Mouse (Mus musculus) fat pad, adult 2 months (tissue): ENCODE measurements at regions not wholly inside any gene's neighbourhood (a gene's known extent, or its start where the extent isn't known, plus 50 kb on each side); places are given as distances from the start of the nearest gene placed in this dataset.

Source experiments
- DNase-seq: peaks from one replicate; pipeline ENCODE4 v3.0.0-alpha.2; 2011; ENCODE audit warnings: low read depth, low spot score; ENCODE audit errors: extremely low read depth

DNA sequence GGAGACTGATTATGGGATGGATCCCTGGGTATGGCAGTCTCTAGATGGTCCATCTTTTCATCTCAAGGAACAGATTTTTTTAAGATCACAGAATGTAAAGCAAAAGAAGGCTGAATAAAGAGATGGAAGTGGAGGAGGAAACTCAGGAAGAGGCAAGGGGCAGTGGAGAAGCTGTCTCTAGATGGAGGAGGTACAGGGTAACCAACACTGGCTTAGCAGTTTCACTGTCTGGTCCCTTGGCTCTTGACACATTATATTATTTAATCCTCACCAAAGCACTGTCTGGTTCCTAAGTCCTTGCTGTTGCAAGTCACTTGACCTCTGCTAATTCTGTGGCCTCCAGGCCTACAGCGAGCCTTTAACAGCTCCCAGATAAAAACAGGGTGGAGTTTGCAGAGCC lies 154.6 kb upstream of the Marcks start:
- DNase-seq: no peak

DNA sequence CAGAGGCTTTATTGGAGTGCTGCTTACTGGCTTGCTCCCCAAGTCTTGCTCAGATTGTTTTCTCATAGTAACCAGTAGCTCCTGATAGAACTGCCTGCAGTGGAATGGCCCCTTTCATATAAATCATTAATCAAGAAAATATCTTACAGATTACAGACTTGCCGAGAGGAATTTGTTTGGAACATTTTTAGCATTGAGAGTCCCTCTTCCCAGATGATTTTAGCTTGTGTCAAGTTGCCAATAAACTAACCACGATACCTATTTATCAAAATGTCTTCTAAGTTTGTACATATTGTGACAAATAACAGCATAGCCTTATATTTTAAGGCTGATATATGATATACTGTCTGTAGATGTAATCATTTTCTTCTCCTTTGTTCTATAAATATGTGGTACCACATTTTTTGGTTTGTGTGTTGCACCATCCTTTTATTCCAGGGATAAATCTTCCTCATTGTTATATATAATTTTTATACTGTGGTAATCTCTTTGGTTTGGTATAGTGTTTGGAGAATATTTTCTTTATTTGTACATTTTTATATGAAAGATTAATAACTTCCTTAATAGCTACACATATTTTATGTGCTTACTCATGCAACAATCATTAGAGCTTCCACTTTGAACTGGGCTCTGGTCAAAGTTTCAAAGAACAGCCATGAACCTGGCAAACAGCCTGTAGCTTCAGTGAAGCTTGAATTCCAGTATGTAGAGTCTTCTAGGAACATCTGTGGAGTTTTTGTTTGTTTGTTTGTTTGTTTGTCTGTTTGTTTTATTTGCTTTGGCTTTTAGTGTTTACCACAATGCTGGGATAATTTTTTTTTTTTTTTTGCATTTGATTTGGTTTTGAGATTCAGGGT lies 153.1 kb upstream of the Marcks start:
- no peak for DNase-seq

DNA sequence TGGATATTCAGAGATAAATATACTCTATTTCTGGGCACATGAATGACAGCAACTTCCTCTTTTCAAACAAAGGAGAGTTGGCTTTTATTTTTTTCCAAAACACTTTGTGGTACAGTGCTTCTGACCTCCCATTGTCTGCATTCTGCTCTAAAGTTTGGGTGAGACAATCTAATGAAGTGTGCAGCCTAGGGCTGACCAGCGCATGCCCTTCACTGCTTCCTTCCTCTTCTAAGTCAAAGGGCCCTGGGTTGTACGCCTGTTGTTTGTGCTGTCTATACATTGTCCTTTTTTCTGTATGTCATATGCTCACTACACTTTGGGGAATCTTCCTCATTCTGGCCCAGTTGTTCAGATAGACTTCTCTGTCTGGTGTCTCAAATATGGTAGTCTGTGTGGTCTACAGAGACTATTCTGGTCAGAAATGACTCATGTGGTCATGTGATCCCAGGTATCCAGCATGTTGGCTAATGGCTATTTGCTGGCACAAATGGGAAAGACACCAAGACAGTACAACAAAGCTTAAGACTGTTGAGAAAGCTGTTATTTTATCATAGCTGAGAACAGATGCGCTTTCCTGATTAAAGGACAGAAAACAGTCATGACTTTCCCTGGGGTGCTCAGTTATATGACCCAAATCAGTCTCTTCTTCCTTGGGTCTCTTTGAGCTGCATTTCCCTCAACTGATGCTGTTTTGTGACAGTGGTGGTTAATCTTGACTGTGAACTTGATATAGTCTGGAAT lies 151.4 kb upstream of the Marcks start:
- no peak for DNase-seq

DNA sequence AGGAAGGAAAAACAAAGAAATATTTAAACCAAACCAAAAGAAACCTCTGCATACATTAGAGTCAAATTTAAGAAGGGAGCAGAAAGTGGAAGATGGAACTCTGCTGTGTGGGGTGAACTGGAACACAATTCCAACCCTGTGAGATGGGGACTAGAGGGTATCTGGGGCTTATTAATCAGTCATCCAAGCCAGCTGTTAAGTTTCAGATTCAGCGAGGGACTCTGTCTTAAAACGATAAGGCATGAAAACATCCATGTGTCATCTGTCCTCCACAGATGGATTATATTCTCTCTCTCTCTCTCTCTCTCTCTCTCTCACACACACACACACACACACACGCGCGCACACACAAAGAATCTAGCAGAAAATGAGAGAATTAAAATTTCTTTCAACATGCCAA lies 147.6 kb upstream of the Marcks start:
- DNase-seq: no peak

DNA sequence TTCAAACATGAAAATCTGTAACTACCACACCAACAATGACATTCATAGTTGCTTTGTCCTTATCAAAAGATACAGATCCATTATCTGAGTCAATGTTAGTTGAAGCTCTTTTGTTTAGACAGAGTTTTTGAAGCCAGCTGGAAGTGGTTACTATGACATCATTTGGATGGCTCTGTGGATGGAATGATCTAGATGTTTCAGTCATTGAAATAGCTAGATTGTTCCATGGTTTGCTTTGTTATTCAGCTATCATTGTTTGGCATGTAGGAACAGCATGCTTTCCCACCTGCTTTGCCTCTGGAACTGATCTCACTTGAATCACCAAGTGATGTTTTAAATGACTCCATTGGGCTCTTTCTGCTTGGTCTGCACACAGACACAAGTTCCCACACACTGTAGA lies 144.2 kb upstream of the Marcks start:
- no peak for DNase-seq

DNA sequence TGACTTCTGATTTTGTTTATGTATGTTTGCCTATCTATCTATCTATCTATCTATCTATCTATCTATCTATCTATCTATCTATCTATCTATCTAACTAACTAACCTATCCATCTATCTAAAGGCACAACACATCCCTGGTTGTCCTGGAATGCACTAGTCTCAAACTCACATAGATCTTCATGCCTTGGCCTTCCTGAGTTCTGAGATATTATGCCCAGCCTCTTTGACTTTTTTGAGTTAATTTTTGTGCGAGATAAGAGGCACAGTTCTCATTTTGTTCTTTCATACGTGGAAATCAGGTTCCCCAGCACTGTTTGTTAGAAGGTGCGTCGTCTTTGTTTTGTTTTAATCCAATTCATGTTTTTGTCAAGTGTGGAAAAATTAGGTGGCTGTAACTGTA lies 142.1 kb upstream of the Marcks start:
- DNase-seq: no peak

DNA sequence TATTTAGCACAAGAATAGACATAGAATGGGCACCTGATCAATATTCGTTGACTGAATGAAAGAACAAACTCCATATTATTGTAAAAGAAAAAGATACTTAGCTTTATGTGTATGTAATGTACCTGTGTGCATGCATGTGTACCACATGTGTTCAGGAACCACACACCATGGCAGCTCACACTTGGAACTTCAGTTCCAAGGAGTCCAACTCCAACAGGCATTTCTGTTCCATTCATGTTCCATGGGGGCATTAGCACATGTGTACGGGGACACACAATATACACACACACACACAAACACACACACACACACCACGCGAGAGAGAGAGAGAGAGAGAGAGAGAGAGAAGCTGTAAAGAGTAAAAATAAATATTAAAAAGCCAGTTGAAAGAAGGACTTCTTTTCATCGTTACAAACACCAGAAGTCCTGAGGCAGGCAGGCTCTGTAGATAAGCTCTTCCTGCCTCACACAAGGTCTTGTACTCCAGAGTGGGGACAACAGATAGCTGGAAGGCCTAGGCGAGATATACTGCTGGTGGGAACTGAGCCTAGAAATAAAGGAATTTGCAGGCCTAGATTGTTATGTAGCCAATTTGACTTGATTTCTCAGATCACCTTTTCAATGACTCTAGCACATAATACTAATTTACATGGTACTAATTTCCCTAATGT lies 141.6 kb upstream of the Marcks start:
- no peak for DNase-seq

DNA sequence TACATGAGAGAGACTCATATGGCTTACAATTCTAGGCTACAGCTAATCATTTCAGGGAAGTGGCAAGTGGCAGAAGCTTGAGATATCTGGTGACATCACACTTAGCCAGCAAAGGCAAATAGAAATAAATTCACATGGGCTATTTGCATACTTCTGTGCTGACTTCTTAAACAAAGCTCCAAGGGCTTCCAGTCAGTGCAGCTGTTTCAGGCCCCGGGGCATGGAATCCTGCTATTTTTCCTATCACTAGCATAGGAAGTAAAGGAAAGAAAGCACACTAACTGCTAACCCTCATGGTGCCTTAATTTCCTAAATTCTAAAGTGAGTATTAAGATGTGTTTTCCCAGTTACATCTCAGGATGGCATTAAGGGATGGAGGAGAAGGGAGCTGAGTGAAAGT lies 140.6 kb upstream of the Marcks start:
- DNase-seq: no peak

DNA sequence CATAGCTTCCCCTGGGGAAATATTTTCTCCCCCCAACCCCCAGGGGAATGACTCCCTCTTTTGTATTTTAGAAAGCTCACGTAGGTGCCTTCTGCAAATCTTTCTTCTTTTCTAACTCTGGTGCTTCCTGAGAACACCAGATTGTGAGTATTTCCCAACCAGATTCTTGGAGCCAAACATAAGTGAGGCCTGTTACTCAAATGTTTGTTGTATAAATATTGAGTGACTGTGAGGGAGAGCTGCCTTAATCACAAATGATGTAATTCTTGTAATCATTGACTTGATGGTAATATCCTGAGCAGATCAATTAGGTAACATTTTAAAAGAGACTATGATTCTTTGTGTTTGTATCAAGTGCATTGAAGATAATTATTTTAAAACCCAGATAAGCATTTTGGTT lies 137.1 kb upstream of the Marcks start:
- no peak for DNase-seq

DNA sequence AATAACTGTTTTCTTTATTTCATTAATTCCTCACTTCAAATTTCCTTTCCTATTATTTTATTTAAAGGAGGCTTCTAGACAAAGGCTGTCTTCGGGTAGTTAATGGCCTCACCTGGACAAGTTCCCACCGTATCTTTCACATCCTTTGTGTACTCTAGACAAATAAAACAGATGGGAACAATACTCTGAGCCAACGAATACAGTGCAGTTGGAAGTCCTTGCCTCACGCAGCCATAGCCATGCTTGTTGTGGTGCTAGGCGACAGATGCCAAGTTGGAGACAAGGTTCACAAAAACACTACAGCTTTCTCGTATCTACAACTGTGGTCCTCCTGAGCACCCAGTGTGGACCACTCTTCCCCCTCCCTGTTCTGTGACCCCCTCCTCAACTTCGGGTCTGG lies 136.6 kb upstream of the Marcks start:
- DNase-seq: no peak

DNA sequence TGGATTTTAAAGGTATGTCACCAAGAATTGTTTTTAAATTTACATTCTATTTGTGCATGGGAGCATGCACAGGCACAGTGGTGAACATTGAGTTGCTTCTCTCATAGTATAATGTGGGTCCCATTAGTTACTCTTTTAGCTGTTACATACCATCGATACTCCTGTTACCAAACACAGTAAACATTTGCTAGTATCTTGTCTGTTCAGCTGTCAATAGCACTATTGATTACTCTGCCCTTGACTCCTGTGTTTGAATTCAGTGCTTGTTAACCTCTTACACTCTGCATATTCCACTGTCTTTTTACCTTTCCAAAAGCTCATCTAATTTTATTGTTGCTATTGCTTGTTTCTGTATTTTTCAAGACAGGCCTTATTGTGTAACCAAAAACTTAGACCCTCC lies 133.2 kb upstream of the Marcks start:
- no peak for DNase-seq

DNA sequence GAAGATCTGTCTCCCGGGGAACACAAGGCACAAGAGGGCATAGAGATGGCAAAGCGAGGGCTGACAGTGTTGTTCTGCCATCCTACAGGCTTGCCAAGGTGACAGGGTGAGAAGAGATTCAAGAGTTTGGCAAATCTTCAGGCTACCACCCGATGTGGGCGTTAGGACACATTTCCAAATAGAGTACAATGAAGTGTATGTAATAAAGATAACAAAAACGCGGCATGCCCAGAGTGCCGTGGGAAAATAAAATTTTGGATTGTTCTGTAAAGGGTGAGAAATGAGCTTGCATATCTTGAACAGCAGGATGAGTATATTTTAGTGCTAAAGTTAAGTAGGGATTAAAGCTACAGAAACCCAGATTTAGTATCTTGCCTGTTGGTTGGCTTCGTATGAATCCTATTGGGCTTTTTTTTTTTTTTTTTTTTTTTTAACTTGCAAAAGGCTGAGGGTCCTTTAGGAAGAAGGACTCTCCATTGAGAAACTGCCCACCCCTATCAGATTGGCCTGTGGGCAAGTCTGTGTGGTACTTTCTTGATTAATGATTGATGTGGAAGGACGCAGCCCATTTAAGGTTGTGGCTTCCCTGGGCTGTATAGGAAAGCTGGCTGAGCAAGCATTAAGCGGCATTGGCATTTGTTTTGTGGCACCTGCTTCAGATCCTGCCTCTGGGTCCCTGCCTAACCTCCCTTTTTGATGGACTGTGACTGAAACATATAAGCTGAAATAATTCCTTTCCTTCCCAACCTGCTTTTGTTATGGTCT lies 131.7 kb upstream of the Marcks start:
- DNase-seq: peak; percentile 81

DNA sequence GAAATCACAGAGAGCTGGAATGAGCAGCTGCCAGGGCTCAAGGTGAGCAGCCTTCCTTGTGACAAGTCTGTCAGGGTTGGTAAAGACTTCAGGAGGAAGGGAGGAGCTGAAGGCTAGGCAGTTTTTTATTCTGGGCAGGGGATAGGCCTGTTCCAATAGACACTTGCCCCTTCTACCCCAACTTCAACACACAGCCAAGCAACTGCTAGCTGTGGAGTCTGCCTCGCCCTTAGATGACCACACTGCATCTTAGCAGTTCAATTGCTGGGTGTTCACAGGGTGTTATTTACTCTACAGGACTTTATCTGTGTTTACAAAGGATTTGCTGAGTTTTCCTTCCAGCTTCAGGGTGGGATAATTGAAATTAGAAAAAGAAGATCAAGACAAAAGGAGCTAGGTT lies 128.2 kb upstream of the Marcks start:
- DNase-seq: no peak

DNA sequence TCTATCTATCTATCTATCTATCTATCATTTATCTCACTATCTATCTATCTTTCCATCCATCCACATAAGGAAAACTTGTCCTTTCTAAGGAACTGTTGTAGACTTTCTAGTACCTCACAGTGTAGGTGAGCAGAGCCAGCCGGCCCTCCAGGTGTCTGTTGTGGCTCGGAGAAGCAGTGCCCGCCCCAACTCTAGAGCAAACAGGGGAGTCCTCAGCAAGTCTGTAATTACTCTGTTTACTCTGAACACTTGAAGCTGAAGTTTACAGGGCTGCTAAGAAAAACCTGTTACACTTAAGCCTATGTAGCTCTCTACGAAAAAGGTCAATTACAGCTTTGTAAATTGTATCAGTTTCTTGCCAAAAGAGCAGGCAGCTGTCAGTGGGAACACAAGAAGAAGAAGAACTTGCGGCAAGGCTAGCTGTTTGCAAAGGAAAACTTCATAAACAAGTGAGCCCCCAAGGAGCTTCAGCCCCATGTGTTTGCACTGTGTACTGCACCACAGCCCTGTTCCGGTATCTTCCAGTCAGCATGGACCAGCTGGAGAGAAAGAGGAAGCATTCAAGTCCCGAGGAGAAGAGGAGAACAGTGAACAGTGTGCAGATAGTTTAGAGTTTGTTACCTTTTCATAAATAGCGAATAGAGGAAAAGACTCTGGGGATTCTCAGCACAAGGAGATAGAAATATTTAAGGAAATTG lies 122.2 kb upstream of the Marcks start:
- no peak for DNase-seq

DNA sequence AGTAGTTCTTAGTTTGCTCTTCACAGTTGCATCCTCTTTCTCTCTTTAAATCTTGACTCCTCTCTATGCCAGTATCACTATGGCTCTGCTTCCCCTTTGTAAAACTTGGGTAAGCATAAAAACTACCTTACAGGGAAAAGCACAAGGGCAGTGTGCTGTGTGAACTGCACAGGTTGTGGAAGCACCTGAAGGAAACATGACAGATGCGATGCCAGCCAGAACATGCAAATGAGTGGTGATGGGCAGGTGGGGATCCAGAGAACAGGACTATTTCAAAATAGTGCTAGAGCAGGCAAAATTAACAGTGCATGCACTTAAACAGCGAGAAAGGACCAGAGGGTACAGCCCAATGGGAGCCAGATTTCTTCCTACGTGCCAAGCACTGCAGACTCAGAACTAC lies 120.5 kb upstream of the Marcks start:
- DNase-seq: no peak

DNA sequence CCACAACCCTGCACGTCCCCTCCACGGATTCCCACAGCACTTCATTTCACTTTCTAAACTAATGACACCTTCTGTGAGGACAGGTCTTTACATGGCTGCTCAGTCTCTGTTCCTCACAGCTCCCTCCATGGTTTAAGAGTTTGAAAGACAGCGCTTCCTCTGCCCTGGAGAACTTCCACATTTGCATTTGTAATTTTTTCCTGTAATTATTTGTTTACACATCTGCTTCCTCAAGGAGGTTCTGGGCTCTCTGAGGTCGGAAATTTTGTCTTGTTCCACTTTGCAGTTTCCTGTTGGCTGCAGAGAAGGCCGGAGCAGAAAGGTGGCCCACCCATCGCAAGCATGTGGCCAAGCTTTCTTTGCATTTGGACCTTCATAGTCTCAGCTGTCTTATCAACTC lies 118.8 kb upstream of the Marcks start:
- DNase-seq: no peak

DNA sequence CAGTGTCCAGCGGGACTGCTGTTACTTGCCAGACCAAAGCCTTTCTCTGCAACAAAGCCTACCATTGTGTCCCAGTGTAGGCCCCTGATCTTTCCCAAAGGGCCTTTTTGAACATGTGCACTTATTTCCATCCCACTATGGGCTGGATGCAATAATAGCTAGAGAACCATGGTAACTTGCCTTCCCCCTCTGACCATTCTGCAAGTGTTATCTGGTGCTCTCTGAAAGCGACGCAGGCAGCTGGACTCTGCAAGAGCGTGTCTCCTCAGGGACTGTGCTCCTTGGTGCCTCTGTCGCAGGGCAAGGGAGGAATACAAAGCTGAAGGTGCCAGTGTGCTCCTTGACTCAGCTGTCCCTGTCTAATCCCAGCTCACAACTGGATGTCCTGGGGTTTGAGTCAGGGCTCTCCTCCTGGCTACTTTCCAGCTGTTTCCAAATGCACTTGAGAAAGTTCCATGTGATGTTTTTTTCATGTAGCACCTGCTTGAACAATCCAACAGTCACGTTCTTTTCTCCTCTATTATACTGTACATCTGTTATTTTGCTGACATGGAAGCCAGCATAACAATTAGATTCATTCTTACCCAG lies 112.3 kb upstream of the Marcks start:
- DNase-seq: no peak

DNA sequence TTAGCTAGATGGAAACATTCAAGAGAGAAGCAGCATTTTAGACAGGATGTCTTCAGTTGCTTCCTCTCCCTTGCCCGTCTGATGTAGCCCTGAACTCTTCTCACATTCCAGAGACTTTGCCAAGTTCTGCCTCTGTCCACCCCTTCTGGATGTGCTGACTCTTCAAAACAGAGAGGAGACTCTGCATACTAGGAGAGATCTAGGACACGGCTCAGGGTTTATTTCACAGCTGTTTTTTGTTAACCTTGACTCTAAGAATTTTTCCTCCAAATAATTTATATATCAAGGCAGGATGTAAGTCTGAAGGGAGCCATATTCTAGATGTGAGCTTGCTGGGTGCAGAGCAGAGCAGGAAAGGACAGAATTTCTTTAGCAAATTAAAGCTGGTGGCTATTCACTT lies 111.4 kb upstream of the Marcks start:
- DNase-seq: no peak

DNA sequence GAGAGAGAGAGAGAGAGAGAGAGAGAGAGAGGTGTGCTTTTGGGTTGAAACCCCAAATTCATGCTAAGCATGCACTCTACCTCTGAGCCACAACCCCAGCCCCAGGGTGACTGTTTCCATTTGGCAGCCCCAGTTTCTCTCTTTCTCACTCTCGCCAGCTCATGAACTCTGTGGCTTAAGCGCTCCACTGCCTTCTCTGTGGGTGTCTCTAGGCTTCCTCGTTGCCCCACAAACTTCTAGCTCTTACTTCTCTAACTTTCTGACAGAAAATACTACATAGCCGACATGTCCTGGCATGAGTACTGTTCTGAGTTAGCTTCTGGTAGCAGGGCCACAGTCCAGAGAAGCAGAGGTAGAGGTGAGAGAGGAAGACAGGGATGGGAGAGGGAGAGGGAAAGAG lies 110.8 kb upstream of the Marcks start:
- DNase-seq: no peak

DNA sequence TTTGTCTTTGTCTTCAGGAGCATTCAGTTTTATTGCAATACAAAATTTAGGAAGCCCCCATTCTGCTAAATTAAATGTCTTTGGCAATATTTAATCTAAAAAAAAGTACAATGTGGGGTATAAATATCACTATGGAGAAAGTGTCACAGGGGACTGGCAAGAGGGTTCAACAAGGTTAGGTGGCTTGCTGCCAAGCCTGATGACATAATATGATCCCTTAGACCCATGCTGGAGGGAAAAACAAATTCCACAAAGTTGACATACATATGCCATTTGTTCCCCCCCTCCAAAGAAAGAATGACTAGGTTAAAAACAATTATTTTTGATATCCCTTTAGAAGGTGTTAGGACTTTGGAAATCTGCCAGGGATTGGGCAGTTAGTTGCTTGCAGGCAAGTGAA lies 108.4 kb upstream of the Marcks start:
- no peak for DNase-seq
